Mouse (Mus musculus): ENCODE data around the gene Skiv2l.

Gene Skiv2l

DNA sequence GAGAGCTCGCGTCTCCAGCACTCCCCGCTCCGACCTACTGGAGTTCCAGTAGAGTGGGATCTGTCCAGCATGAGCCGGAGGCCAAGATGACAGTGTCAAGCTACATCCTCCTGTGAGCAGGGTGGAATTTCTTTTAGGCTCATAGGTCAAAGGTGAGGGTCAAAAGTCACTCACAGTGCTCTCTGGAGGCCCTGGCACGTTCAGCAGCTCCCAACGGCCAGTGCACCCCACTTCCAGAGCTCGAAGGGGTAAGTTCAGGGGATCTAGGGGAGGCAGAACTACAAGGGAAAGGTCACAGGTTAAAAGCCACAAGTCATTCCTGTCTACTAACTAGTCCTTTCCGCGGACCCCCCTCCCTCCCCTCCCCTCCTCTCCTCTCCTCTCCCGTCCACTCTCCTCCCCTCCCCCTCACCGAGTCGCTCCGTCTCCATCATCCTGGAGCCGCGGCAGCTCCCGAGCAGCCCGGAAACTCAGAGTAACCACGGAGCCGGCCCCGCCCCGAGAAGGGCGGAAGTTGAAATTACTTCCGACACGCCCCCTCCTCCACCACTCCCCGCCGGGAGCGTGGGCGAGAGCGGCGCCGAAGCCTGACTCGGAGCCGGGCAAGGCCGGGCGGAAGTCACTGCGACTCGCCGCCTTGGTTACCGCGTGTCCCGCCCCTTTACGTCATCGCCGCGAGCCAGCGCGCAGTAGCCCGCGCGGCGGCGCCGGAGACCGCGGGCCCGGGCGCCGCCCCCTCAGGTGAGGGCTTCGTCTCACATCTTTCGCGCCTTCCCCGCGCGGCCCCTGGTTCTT is at the start of gene Skiv2l, which contains the start of gene Nelfe:
Gene Skiv2l (minus strand): TSS at position 489 of the 795 bp plus-strand sequence.
Gene Nelfe (plus strand): TSS at position 670 of the 795 bp plus-strand sequence.
- CTCF ChIA-PET, result interaction anchor here (0.5 kb wide), 1 partner anchor 12 kb away, joined by 3 read pairs; the partner anchor contains the start of gene Cfb

DNA sequence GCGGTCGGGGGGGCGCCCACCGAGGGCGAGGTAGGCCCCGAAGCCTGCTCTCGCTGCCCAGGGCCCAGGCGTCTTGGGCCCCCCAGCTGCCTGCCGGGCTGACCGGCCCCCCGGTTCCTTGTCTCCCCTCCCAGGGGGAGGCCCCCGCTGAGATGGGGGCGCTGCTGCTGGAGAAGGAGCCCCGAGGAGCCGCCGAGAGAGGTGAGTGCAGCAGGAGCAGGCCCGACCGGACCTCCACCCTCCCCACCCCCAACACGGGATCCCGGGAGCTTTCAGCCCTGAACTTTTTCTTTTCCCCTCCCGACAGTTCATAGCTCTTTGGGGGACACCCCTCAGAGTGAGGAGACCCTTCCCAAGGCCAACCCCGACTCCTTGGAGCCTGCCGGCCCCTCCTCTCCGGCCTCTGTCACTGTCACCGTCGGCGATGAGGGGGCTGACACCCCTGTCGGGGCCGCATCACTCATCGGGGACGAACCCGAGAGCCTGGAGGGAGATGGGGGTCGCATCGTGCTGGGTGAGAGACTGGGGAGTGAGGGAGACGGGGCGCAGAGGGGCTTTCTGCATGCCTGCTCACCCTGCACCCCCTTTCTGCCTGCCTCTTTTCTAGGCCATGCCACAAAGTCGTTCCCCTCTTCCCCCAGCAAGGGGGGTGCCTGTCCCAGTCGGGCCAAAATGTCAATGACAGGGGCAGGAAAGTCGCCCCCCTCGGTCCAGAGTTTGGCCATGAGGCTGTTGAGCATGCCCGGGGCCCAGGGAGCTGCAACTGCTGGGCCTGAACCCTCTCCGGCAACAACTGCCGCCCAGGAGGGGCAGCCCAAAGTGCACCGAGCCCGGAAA is 49.3 kb upstream of the Skiv2l start:
- CTCF ChIA-PET, result interaction anchor here (0.5 to 0.6 kb wide), 2 partner anchors 8 to 29 kb away, joined by 4 read pairs; no protein-coding TSS in a partner anchor

DNA sequence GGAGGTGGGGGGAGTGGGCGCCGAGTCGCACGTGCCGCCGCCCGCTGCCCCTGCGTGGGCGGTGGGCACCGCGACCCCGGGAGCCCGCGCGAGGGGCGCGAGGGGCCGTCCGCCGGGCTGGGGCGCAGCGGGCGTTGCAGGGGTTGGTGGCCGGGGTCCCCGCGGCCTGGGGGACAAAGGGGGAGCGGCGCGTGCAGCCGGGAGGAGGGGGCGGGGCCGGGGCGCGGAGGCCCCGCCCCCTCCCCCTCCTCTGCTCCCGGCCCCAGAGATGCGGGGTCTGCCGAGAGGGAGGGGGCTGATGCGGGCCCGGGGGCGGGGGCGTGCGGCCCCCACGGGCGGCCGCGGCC is 48.7 kb upstream of the Skiv2l start:
- CTCF ChIA-PET, result interaction anchor here (0.6 kb wide), 1 partner anchor 28 kb away, joined by 4 read pairs; no protein-coding TSS in a partner anchor

DNA sequence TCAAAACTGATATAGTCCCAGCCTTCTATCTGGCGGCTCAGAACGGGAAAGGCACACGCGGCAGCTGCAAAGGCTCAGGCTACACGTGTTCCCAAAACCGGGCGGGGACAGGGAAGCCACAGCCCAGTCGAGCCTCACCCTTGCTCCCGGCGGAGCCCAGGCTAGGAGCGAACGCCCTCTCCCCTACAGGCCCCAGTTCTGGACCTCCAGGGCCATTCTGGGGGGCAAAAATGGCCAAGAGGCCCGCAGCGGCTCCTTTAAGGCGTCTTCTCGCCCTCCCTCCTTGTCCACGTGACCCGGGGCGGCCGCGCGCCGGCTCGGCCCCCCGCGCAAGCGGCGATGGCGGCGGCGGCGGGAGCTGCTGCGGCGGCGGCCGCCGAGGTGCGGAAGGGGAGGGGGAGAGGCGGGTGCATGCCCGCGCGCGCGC is 48.2 kb upstream of the Skiv2l start, which contains the start of the genes C2 and Ehmt2:
Gene C2 (minus strand): TSS at position 106 of the 427 bp plus-strand sequence.
Gene Ehmt2 (plus strand): TSS at position 310 of the 427 bp plus-strand sequence.
- CTCF ChIA-PET, result interaction anchor here (1.5 kb wide), 1 partner anchor 15 kb away, joined by 6 read pairs; no protein-coding TSS in a partner anchor

DNA sequence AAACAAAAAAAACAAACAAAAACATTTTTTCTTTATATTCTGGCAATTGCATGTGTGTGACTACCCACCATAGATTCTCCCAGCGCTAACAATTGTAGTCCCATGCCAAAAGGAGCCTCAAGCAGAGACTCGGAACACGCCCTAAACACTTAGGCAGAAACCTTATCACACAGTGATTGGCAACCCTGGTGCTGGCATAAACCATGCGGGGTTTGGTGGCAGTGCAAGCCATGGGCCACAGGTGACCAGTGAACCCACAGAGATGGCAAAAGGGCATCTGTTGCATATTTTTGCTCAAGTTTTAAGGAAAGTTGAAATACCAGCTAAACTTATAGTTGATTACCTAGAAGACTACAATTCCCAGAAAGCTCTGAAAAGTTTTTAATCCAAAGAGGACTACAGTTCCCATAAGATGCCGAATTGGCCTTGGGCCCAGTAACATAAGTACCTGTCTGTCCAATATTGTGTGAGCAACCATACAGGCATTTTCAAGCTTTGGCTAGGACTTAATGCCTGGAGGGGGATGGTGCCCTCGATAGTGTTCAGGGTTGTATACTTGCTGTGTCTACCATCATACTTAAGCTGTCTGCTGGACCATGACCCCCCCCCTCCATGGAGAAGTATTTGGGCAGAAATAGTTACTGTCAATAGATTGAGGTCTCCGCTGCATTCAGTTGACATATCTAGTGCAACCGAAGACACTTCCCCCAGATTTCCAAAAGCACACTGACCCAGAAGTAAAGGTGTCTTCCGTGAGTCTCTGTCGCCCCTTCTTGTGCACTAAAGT is 47.6 kb upstream of the Skiv2l start:
- CTCF ChIA-PET, result interaction anchor here (1.5 kb wide), 1 partner anchor 15 kb away, joined by 6 read pairs; no protein-coding TSS in a partner anchor

DNA sequence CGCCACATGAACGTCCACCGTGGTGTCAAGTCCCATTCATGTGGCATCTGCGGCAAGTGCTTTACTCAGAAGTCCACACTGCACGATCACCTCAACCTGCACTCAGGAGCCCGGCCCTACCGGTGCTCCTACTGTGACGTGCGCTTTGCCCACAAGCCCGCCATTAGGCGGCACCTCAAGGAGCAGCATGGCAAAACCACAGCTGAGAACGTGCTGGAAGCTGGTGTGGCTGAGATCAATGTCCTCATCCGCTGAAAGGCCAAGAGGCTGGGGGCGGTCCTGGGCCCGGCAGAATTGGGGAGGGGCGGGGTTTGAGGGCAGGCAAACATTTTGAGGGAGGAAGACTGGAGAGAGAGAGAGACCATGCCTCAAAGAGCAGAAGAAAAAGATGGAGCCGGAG is 46.4 kb upstream of the Skiv2l start:
- CTCF ChIA-PET, result no interaction called here

- CTCF ChIA-PET, result no interaction called here
Measured at GRCm38 (mm10) chr17:34895724-34896123, 45.7 kb upstream of the Skiv2l start.

GRCm38 (mm10) chr17:34894801-34895530 is 45.0 kb upstream of the Skiv2l start:
- CTCF ChIA-PET, result no interaction called here

DNA sequence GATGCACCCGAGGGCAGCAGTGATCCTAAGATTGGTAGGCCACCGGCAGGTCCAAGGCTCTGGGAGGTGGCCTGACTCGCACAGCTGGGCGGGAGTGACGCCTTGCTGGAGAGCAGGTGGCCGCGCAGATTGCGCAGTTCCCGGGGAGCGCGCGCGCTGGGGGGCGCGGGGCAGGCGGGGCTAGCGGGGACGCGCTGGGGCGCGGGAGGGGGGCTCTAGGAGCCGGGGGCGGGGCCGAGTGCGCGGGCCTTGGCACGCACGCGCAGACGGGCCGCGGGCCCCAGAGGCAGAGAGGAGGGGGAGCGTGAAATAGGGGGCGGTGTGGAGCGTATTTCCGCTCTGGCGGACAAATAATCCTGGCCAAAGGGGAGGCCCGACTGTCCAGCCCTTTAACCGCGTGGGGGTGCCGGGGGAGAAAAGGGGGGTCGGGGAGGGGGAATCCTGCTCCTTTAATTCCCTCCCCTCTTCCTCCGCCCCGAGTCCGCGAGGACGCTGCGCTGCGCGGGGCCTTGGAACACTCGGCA is 44.1 kb upstream of the Skiv2l start:
- CTCF ChIA-PET, result no interaction called here

DNA sequence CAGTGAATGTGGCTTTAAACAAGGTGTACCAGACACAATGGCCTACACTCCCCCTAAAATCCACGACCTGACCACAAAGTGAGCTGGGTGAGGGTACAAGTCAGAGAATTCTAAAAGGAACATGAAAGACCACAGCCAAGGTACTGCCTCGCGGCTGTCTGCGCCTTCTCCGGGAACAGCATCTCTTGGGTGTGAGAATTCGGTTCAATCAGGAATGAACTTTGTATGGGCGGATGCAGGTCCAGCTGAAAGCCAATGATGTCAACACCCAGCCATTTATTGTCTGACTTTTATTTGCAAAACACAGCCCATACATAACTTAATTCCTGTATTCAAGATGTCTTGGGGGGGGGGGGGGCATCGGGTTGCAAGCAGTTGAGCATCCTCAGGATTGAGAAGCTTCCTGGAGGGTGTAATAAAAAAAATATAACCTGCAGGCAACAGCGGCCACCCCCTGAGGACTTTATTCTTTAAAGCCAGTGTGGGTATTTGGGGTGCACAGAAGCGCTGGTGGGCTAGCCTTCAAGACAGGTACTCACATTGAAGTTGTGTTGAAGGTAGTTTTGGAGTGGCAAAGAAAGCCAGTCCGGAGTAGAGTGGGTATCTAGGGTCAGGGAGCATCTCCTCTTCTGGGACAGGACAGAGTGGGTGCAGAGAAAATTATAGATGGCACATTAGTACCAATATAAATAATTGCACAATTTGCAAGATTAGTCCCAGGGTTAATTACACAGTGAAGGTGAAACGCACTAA is 43.2 kb upstream of the Skiv2l start:
- CTCF ChIA-PET, result interaction anchor here (0.6 kb wide), 2 partner anchors 31 to 80 kb away, joined by 3 to 4 read pairs; no protein-coding TSS in a partner anchor

DNA sequence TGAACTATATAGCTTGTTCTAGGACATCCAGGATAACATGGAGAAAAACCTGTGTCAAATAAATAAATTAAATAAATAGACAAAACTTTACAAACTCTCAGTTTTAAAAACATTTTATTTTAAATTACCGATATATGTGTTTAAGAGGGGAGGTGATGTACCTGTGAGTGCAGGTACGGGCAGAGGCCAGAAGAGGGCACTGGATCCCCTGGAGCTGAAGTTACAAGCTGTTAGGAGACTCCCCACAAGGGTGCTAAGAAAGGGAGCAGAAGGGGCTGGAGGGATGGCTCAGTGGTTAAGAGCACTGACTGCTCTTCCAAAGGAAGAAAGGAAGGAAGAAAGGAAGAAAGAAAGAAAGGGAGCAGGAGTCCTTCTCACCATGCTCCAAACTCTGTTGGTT is 41.4 kb upstream of the Skiv2l start:
- CTCF ChIA-PET, result interaction anchor here (0.5 to 0.7 kb wide), 2 partner anchors 8 to 51 kb away, joined by 4 to 7 read pairs; no protein-coding TSS in a partner anchor

GRCm38 (mm10) chr17:34890074-34890743 is 40.2 kb upstream of the Skiv2l start:
- CTCF ChIA-PET, result no interaction called here

DNA sequence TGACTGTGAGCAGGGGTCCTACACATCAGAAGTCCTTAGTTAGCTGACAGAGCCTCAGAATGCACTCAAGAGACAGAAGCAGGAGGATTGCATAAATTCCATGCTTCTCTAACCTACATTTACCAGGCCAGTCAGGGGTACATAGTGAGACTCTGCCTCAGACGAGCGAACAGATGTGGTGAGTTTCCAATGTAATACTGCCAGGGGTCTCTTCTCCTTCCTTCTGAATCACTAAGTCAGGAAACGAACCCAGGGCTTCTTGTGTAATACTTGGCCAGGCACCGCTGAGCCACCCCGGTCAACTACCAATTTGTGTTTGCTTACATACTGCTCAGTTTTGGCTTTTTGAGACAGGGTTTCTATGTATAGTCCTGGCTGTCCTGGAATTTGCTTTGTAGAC is 37.9 kb upstream of the Skiv2l start:
- CTCF ChIA-PET, result interaction anchor here (0.6 kb wide), 1 partner anchor 356 kb away, joined by 11 read pairs; no protein-coding TSS in a partner anchor

DNA sequence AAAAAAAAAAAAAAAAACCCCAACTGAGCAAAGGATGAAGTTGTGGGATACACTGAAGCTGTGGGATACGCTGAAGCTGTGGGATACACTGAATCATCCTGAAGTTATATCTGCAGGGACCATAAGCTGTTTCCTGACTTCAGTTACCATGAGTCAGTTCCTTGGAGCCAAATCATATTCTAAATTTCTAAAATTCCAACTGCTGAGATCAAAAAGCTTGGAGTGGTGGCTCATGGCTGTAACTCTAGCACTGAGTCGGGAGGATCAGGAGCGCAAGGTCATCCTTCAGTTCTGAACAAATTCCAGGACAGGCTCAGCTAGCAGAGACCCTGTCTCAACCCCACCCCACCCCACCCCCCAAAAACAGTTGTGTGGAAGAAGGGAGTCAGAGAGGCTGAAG is 35.6 kb upstream of the Skiv2l start:
- CTCF ChIA-PET, result no interaction called here

DNA sequence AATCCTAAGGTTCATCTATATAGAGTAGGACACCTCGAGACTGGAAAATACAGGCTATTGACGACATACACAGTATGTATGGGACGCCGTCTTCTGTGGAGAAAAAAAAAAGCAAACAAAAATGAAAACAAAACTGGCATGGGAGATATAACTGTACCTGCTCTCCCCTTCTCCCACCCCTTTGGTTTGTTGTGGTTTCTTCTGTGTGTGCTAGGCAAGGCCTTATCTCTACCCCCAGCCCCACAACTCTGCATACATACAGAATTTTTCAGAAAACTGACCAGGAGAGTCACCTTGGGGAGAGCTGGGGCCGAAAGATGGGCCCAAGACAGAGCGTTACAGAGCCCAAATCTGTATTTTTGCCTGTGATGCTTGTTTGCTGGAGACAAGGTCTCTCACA is 34.7 kb upstream of the Skiv2l start:
- CTCF ChIA-PET, result no interaction called here

DNA sequence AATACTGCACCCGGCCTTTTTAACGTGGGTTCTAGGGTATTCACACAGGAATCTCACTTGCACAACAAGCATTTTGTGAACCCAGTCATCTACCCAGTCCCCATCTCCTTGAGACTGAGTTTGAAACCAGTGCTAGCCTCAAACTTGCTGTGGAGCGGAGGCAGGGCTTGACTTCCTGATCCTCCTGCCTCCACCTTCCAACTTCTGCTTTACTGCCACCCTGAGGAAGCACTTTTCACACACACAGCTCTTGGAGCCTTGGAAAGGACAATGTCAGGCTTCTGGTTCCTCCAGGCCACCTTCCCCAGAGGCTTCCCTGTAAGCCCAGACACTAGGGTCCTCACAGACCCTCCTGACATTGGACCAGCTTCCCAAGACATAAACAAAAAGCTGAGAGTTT is 33.3 kb upstream of the Skiv2l start:
- CTCF ChIA-PET, result interaction anchor here (0.6 kb wide), 1 partner anchor 25 kb away, joined by 3 read pairs; no protein-coding TSS in a partner anchor

GRCm38 (mm10) chr17:34881683-34882310 is 31.8 kb upstream of the Skiv2l start, which contains the start of gene Gm20547:
Gene Gm20547 (minus strand): TSS chr17:34882042.
- CTCF ChIA-PET, result interaction anchor here (0.7 kb wide), 2 partner anchors 335 to 1011 kb away, joined by 5 to 6 read pairs; no protein-coding TSS in a partner anchor

GRCm38 (mm10) chr17:34881166-34881565 is 31.2 kb upstream of the Skiv2l start:
- CTCF ChIA-PET, result no interaction called here
